Mouse (Mus musculus): ENCODE data around the gene Itgb7. TPM values are rescaled to one million over a fixed set of nuclear protein-coding genes. Genes with fewer than 3 reads are reported as not detected.

The Itgb7 gene
- polyA plus RNA-seq, 1 experiment from 2014 or later, result 2.0 TPM

DNA sequence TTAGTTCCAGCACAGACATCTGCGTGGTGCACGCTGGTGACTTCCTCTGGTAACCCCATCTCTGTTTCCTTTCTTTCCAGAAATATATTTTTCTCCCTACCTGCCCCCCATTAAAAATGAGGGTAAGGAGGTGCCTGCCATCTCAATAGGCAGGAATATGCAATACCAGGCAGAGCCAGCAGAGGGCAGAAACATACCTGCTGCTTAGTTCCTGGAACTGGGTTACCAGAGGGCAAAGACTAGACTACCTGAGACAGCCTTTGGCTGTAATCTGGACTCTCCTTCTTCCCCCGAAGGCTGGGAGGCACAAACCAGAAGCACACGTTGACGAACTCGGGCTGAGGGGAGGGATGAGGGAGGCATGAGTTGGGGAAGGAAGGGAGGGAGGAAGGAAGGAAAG lies 53.5 kb downstream of the Itgb7 start:
- Histone ChIP-seq H3K27me3 (replicated peaks; ENCODE audit: control insufficient read depth, insufficient read depth, low read length) (no peaks in the 10 kb centered on the region), H3K4me3 (ENCODE audit: low read length) (no peak overlapping the region), H3K4me1 (ENCODE audit: control insufficient read depth, insufficient read depth, low read depth, low read length) (no peaks in the 10 kb centered on the region), H3K9me3 (ENCODE audit: control insufficient read depth, low read length) (peaks cover 2% of the 10 kb centered on the region; the same call in 1 of the 2 replicates), H3K27ac (ENCODE audit: low read depth, low read length) (no peak overlapping the region), H3K9ac (ENCODE audit: low read depth, low read length) (no peak overlapping the region), H3K4me2 (ENCODE audit: low read length) (no peak overlapping the region), H3K36me3 (ENCODE audit: control insufficient read depth, insufficient read depth, low read length) (peaks cover 2% of the 10 kb centered on the region; the same call in 1 of the 2 replicates)
- ATAC-seq, result no peak
- 16% methylated on average over 6 of the region's 6 CpGs for WGBS

- Histone ChIP-seq H3K9me3 (ENCODE audit: control insufficient read depth, low read length) (peaks cover 2% of the 10 kb centered on the region; the same call in 1 of the 2 replicates), H3K4me3 (ENCODE audit: low read length) (no peak overlapping the region), H3K36me3 (ENCODE audit: control insufficient read depth, insufficient read depth, low read length) (peaks cover 2% of the 10 kb centered on the region; the same call in 1 of the 2 replicates), H3K27ac (ENCODE audit: low read depth, low read length) (no peak overlapping the region), H3K27me3 (replicated peaks; ENCODE audit: control insufficient read depth, insufficient read depth, low read length) (no peaks in the 10 kb centered on the region), H3K4me1 (ENCODE audit: control insufficient read depth, insufficient read depth, low read depth, low read length) (no peaks in the 10 kb centered on the region), H3K4me2 (ENCODE audit: low read length) (no peak overlapping the region), H3K9ac (ENCODE audit: low read depth, low read length) (no peak overlapping the region)
- 82% methylated on average over 8 of the region's 8 CpGs for WGBS
- no peak for ATAC-seq
Measured at GRCm38 (mm10) chr15:102177417-102177816, 54.3 kb downstream of the Itgb7 start.

- Histone ChIP-seq H3K4me1 (ENCODE audit: control insufficient read depth, insufficient read depth, low read depth, low read length) (no peaks in the 10 kb centered on the region), H3K27me3 (replicated peaks; ENCODE audit: control insufficient read depth, insufficient read depth, low read length) (no peaks in the 10 kb centered on the region), H3K27ac (ENCODE audit: low read depth, low read length) (no peak overlapping the region), H3K4me3 (ENCODE audit: low read length) (no peak overlapping the region), H3K9me3 (ENCODE audit: control insufficient read depth, low read length) (peaks cover 2% of the 10 kb centered on the region; the same call in 1 of the 2 replicates), H3K9ac (ENCODE audit: low read depth, low read length) (no peak overlapping the region), H3K36me3 (ENCODE audit: control insufficient read depth, insufficient read depth, low read length) (peaks cover 2% of the 10 kb centered on the region; the same call in 1 of the 2 replicates), H3K4me2 (ENCODE audit: low read length) (no peak overlapping the region)
- no peak for ATAC-seq
- 93% methylated on average over 7 of the region's 7 CpGs for WGBS
Measured at GRCm38 (mm10) chr15:102176571-102177316, 55.0 kb downstream of the Itgb7 start.

GRCm38 (mm10) chr15:102175736-102176319 lies 55.9 kb downstream of the Itgb7 start:
- peaks cover 2% of the 10 kb centered on the region; the same call in 1 of the 2 replicates for H3K36me3 ChIP-seq (ENCODE audit: control insufficient read depth, insufficient read depth, low read length)
- no peaks in the 10 kb centered on the region for H3K4me1 ChIP-seq (ENCODE audit: control insufficient read depth, insufficient read depth, low read depth, low read length)
- no peak overlapping the region for H3K4me3 ChIP-seq (ENCODE audit: low read length)
- ATAC-seq, result no peak
- H3K9ac ChIP-seq (ENCODE audit: low read depth, low read length), result no peak overlapping the region
- no peak overlapping the region for H3K27ac ChIP-seq (ENCODE audit: low read depth, low read length)
- no peak overlapping the region for H3K4me2 ChIP-seq (ENCODE audit: low read length)
- H3K9me3 ChIP-seq (ENCODE audit: control insufficient read depth, low read length), result peaks cover 5% of the 10 kb centered on the region; the same call in 1 of the 2 replicates
- WGBS, result 91% methylated on average over 16 of the region's 16 CpGs
- no peaks in the 10 kb centered on the region for H3K27me3 ChIP-seq (replicated peaks; ENCODE audit: control insufficient read depth, insufficient read depth, low read length)

DNA sequence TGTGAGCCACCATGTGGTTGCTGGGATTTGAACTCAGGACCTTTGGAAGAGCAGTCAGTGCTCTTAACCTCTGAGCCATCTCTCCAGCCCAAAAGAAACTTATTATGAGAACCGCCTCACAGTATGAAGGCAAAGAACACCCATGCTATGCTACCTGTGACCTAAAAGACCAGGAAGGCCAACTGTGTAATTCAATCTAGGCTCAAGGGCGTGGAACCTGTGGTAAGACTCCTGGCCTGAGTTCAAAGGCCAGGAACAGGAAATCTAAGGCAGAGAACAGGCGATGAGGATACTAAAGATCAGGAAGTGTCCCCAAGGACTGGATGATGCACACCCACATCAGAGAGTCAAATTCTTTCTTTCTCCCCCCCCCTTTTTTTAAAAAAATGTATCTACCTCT lies 58.2 kb downstream of the Itgb7 start:
- H3K4me2 ChIP-seq (ENCODE audit: low read length), result no peak overlapping the region
- no peak overlapping the region for H3K27ac ChIP-seq (ENCODE audit: low read depth, low read length)
- 89% methylated on average over 3 of the region's 3 CpGs for WGBS
- ATAC-seq, result no peak
- peaks cover 5% of the 10 kb centered on the region; the same call in 1 of the 2 replicates for H3K9me3 ChIP-seq (ENCODE audit: control insufficient read depth, low read length)
- no peaks in the 10 kb centered on the region for H3K27me3 ChIP-seq (replicated peaks; ENCODE audit: control insufficient read depth, insufficient read depth, low read length)
- no peaks in the 10 kb centered on the region for H3K4me1 ChIP-seq (ENCODE audit: control insufficient read depth, insufficient read depth, low read depth, low read length)
- peaks cover 2% of the 10 kb centered on the region; the same call in 1 of the 2 replicates for H3K36me3 ChIP-seq (ENCODE audit: control insufficient read depth, insufficient read depth, low read length)
- H3K9ac ChIP-seq (ENCODE audit: low read depth, low read length), result no peak overlapping the region
- no peak overlapping the region for H3K4me3 ChIP-seq (ENCODE audit: low read length)

GRCm38 (mm10) chr15:102169064-102169463 lies 62.7 kb downstream of the Itgb7 start:
- WGBS, result 62% methylated on average over 2 of the region's 2 CpGs
- Histone ChIP-seq H3K4me2 (ENCODE audit: low read length) (no peak overlapping the region), H3K27me3 (replicated peaks; ENCODE audit: control insufficient read depth, insufficient read depth, low read length) (no peaks in the 10 kb centered on the region), H3K9me3 (ENCODE audit: control insufficient read depth, low read length) (peaks cover 3% of the 10 kb centered on the region; the same call in 1 of the 2 replicates), H3K4me3 (ENCODE audit: low read length) (no peak overlapping the region), H3K9ac (ENCODE audit: low read depth, low read length) (no peak overlapping the region), H3K4me1 (ENCODE audit: control insufficient read depth, insufficient read depth, low read depth, low read length) (no peaks in the 10 kb centered on the region), H3K36me3 (ENCODE audit: control insufficient read depth, insufficient read depth, low read length) (no peaks in the 10 kb centered on the region), H3K27ac (ENCODE audit: low read depth, low read length) (no peak overlapping the region)
- no peak for ATAC-seq

- ATAC-seq, result no peak
- H3K9ac ChIP-seq (ENCODE audit: low read depth, low read length), result no peak overlapping the region
- no peaks in the 10 kb centered on the region for H3K27me3 ChIP-seq (replicated peaks; ENCODE audit: control insufficient read depth, insufficient read depth, low read length)
- H3K27ac ChIP-seq (ENCODE audit: low read depth, low read length), result no peak overlapping the region
- H3K9me3 ChIP-seq (ENCODE audit: control insufficient read depth, low read length), result peaks cover 3% of the 10 kb centered on the region; the same call in 1 of the 2 replicates
- WGBS, result 64% methylated on average over 6 of the region's 6 CpGs
- no peaks in the 10 kb centered on the region for H3K36me3 ChIP-seq (ENCODE audit: control insufficient read depth, insufficient read depth, low read length)
- H3K4me3 ChIP-seq (ENCODE audit: low read length), result no peak overlapping the region
- H3K4me2 ChIP-seq (ENCODE audit: low read length), result no peak overlapping the region
- H3K4me1 ChIP-seq (ENCODE audit: control insufficient read depth, insufficient read depth, low read depth, low read length), result no peaks in the 10 kb centered on the region
Measured at GRCm38 (mm10) chr15:102167620-102168021, 64.1 kb downstream of the Itgb7 start.

Other genes with a start within 250 kb of the Itgb7 start
- 5.4 and 6.2 TPM in 2 replicates for gene Krt8, start 227.5 kb downstream of the Itgb7 start, polyA plus RNA-seq (2015; fragmentation: Nextera tagmentation; extraction: Ambion mirVana)
- 11.8 and 13.6 TPM in 2 replicates for gene Krt18, start 203.8 kb downstream of the Itgb7 start, polyA plus RNA-seq (2015; fragmentation: Nextera tagmentation; extraction: Ambion mirVana)
- 76.0 and 84.8 TPM in 2 replicates for gene Eif4b, start 158.2 kb downstream of the Itgb7 start, polyA plus RNA-seq (2015; fragmentation: Nextera tagmentation; extraction: Ambion mirVana)
- gene Tns2, start 131.5 kb downstream of the Itgb7 start, polyA plus RNA-seq (2015; fragmentation: Nextera tagmentation; extraction: Ambion mirVana), result 8.7 and 14.9 TPM in 2 replicates
- 105 and 108 TPM in 2 replicates for gene Spryd3, start 95.7 kb downstream of the Itgb7 start, polyA plus RNA-seq (2015; fragmentation: Nextera tagmentation; extraction: Ambion mirVana)
- 3.9 and 4.4 TPM in 2 replicates for gene Igfbp6, start 87.6 kb downstream of the Itgb7 start, polyA plus RNA-seq (2015; fragmentation: Nextera tagmentation; extraction: Ambion mirVana)
- not detected in 2 replicates for gene Soat2, start 81.4 kb downstream of the Itgb7 start, polyA plus RNA-seq (2015; fragmentation: Nextera tagmentation; extraction: Ambion mirVana)
- 39.6 and 51.0 TPM in 2 replicates for gene Zfp740, start 28.7 kb downstream of the Itgb7 start, polyA plus RNA-seq (2015; fragmentation: Nextera tagmentation; extraction: Ambion mirVana)
- gene Csad, start 27.2 kb downstream of the Itgb7 start, polyA plus RNA-seq (2015; fragmentation: Nextera tagmentation; extraction: Ambion mirVana), result 35.5 and 43.3 TPM in 2 replicates
- gene Rarg, start 25.6 kb upstream of the Itgb7 start, polyA plus RNA-seq (2015; fragmentation: Nextera tagmentation; extraction: Ambion mirVana), result 5.6 and 7.6 TPM in 2 replicates
- gene Gm9918, start 38.6 kb upstream of the Itgb7 start, polyA plus RNA-seq (2015; fragmentation: Nextera tagmentation; extraction: Ambion mirVana), result 0.06 and 0.14 TPM in 2 replicates
- 65.9 and 67.6 TPM in 2 replicates for gene Mfsd5, start 47.5 kb upstream of the Itgb7 start, polyA plus RNA-seq (2015; fragmentation: Nextera tagmentation; extraction: Ambion mirVana)
- gene Espl1, start 64.3 kb upstream of the Itgb7 start, polyA plus RNA-seq (2015; fragmentation: Nextera tagmentation; extraction: Ambion mirVana), result 4.1 and 6.4 TPM in 2 replicates
- 448 and 464 TPM in 2 replicates for gene Pfdn5, start 94.2 kb upstream of the Itgb7 start, polyA plus RNA-seq (2015; fragmentation: Nextera tagmentation; extraction: Ambion mirVana)
- 88.1 and 99.0 TPM in 2 replicates for gene Myg1, start 99.8 kb upstream of the Itgb7 start, polyA plus RNA-seq (2015; fragmentation: Nextera tagmentation; extraction: Ambion mirVana)
- gene Aaas, start 118.8 kb upstream of the Itgb7 start, polyA plus RNA-seq (2015; fragmentation: Nextera tagmentation; extraction: Ambion mirVana), result 36.1 and 38.1 TPM in 2 replicates
- 0.46 and 1.0 TPM in 2 replicates for gene Sp7, start 135.2 kb upstream of the Itgb7 start, polyA plus RNA-seq (2015; fragmentation: Nextera tagmentation; extraction: Ambion mirVana)
- gene Sp1, start 174.2 kb upstream of the Itgb7 start, polyA plus RNA-seq (2015; fragmentation: Nextera tagmentation; extraction: Ambion mirVana), result 3.4 and 3.5 TPM in 2 replicates
- 0.10 and 0.30 TPM in 2 replicates for gene Amhr2, start 213.4 kb upstream of the Itgb7 start, polyA plus RNA-seq (2015; fragmentation: Nextera tagmentation; extraction: Ambion mirVana)
- gene Prr13, start 227.1 kb upstream of the Itgb7 start, polyA plus RNA-seq (2015; fragmentation: Nextera tagmentation; extraction: Ambion mirVana), result 83.3 and 98.7 TPM in 2 replicates
- gene Pcbp2, start 238.6 kb upstream of the Itgb7 start, polyA plus RNA-seq (2015; fragmentation: Nextera tagmentation; extraction: Ambion mirVana), result 120 TPM in 2 replicates

Measured in hindbrain, embryonic 16.5 days (tissue).